Mouse (Mus musculus): ENCODE measurements at regions not wholly inside any gene's neighbourhood (a gene's known extent, or its start where the extent isn't known, plus 50 kb on each side); places are given as distances from the start of the nearest gene placed in this dataset.

GRCm38 (mm10) chr16:12859714-12860355 lies 249.6 kb upstream of the Ercc4 start:
- TF ChIP-seq CTCF (IDR thresholded peaks at IDR 0.05; ENCODE audit: low read depth) (no peak), EP300 (IDR thresholded peaks at IDR 0.05; ENCODE audit: low read depth) (no peak)

All from heart, postnatal 0 days (tissue).